Mouse (Mus musculus) Patski (cell line): Measurements from ENCODE around the gene Dnah14. TPM values are rescaled to one million over a fixed set of nuclear protein-coding genes. Genes with fewer than 3 reads are reported as not detected.

ENCODE experiments used
- ATAC-seq: fragments of 100-300 bp; one replicate; pipeline ENCODE4 v1.8.0; 2021
- CTCF ChIA-PET: fragments of 350-600 bp; sonication (Branson Sonifier 250); formaldehyde crosslinking; loops from one replicate; lab custom pipeline; 2022; ENCODE audit warnings: inconsistent platforms; lab: Charles Lee
- POLR2A ChIA-PET: fragments of 350-600 bp; sonication (Branson Sonifier 250); formaldehyde crosslinking; loops from one replicate; lab custom pipeline; 2022; ENCODE audit warnings: antibody characterized with exemption, inconsistent platforms; lab: Charles Lee
- DNase-seq: peaks from one replicate; pipeline ENCODE4 v3.0.0-alpha.2; 2011; ENCODE audit warnings: low read depth, low spot score
- H3K27me3 ChIP-seq: fragments of 371-371 bp; one replicate; pipeline ENCODE4 v1.5.1; 2021
- CTCF ChIP-seq: fragments of 100-300 bp; IDR thresholded peaks from one replicate; pipeline ENCODE4 v1.5.1; 2021
- in situ Hi-C: fragments of 300-500 bp; cut with MboI; formaldehyde crosslinking; loops from 3 replicates; pipeline ENCODE4 v1.11.1; 2018; ENCODE audit warnings: low pct_unique_long_range_greater_than_20kb, mixed read lengths
- polyA plus RNA-seq: library from polyadenylated mRNA; unstranded; gene quantifications from one replicate; pipeline ENCODE4 v1.2.3, GENCODE M21; 2021

Gene Dnah14
- polyA plus RNA-seq, 1 experiment from 2014 or later: 0.40 TPM

DNA sequence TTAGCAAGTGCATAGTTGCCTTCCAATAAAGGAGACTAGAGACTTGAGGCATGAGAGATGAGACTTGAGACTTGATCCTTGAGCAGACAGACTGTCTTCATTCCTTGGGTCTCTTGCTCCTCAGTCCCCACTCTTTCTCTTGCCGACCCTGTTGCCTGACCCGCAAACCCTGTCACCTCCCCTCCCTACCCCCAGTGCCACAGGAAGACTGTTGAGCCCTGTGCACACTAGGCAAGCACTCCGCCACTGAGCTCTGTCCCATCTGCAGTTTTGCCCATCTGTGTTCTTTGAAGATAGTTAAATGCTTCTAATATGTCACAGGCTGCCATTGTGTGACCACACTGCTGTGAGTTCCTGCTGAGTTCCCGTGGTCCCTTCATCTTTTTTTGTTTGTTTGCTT lies 23.0 kb downstream of the Dnah14 start:
- ChIA-PET POLR2A (no interaction called here), CTCF (no interaction called here)
- DNase-seq: no peak
- no peak for TF ChIP-seq CTCF
- in situ Hi-C loops: no loop called here
- H3K27me3 ChIP-seq: peaks cover 56% of the 10 kb centered on the region
- ATAC-seq: no peak

DNA sequence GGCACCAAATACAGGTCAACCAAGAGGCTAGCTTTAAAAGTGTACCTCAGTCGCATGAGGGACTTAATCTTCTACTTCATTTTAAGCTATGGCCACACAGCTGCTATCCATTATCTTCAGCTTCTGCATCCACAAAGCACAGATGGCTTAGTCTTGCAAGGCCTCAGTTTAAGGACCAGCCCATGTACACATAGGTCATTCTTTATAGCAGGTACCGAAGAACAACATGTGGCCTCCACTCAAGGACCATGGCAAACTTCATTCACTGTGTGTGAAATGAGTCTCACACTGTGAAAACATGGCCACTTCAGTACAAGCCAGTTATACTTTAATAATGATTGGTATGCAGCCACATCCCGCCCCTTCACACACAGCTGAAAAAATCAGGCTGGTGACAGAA lies 34.8 kb downstream of the Dnah14 start:
- in situ Hi-C loops: no loop called here
- peaks cover 51% of the 10 kb centered on the region for H3K27me3 ChIP-seq
- ChIA-PET CTCF (interaction anchor here (1.9 kb wide), 1 partner anchor 17 kb away, joined by 5 read pairs; no protein-coding TSS in a partner anchor), POLR2A (no interaction called here)
- ATAC-seq: no peak
- TF ChIP-seq CTCF: no peak
- no peak for DNase-seq

- POLR2A ChIA-PET: interaction anchor here (0.5 kb wide), 1 partner anchor 345 kb away, joined by 3 read pairs; no protein-coding TSS in a partner anchor
- in situ Hi-C loops: loop anchor here (5.0 kb wide), 2 partner anchors 69 to 339 kb away; no protein-coding TSS in a partner anchor
- peak; percentile 4 for DNase-seq
- ATAC-seq: no peak
- CTCF ChIA-PET: interaction anchor here (1.6 kb wide), 1 partner anchor 343 kb away, joined by 5 read pairs; no protein-coding TSS in a partner anchor
- H3K27me3 ChIP-seq: peaks cover 36% of the 10 kb centered on the region
- TF ChIP-seq CTCF: peak; percentile 93
Observed at GRCm38 (mm10) chr1:181615866-181616491, 39.6 kb downstream of the Dnah14 start.

DNA sequence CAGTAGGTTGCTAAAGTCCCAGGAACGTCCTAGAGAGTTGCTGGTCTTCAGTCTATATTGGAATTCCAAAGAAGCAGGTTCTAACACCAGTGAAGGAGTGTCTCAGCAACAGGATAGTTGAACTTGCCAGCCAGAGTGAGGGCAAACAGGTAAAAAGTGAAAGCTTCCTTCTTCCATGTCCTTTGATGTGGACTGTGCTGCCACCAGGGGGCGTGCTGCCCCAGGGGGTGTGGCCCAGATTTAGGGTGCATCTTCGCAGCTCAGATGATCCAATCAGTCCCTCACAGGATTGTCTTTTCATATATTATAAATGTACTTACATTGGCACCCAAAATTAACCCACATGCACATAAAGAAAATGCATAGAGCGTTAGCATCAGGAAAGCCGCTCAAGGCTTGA lies 41.0 kb downstream of the Dnah14 start:
- ChIA-PET POLR2A (no interaction called here), CTCF (interaction anchor here (1.1 to 1.6 kb wide), 2 partner anchors 15 to 344 kb away, joined by 3 to 5 read pairs; no protein-coding TSS in a partner anchor)
- ATAC-seq (no peak), DNase-seq (no peak)
- H3K27me3 ChIP-seq: peaks cover 39% of the 10 kb centered on the region
- in situ Hi-C loops: loop anchor here (5.0 kb wide), 2 partner anchors 70 to 340 kb away; no protein-coding TSS in a partner anchor
- TF ChIP-seq CTCF: peak; percentile 64

GRCm38 (mm10) chr1:181623149-181623680 lies 46.9 kb downstream of the Dnah14 start:
- POLR2A ChIA-PET: no interaction called here
- DNase-seq (no peak), ATAC-seq (no peak)
- CTCF ChIA-PET: no interaction called here
- peaks cover 51% of the 10 kb centered on the region for H3K27me3 ChIP-seq
- in situ Hi-C loops: no loop called here
- no peak for TF ChIP-seq CTCF

- ATAC-seq (no peak), DNase-seq (no peak)
- peaks cover 56% of the 10 kb centered on the region for H3K27me3 ChIP-seq
- TF ChIP-seq CTCF: no peak
- ChIA-PET POLR2A (no interaction called here), CTCF (no interaction called here)
- in situ Hi-C loops: no loop called here
Observed at GRCm38 (mm10) chr1:181624876-181625275, 48.5 kb downstream of the Dnah14 start.

DNA sequence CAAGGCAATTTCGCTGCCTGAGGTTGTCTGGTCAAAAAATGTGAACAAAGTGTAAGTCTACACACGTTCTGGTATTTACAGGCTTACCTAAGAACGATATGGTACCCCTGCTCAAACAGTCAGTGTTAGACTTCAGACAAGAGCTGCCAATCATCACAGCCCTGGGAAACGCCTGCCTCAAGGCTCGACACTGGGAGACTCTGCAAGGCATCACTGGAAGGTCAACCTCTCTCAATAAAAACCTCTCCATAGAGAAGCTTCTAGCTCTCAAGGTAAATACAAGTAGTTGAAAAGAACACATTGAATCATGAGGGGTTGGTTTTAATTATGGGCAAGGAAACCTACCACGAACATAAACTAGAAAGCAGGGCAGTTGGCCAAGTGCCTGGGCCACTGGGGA lies 51.9 kb downstream of the Dnah14 start:
- no peak for DNase-seq
- ChIA-PET POLR2A (no interaction called here), CTCF (interaction anchor here (1.1 kb wide), 1 partner anchor 45 kb away, joined by 3 read pairs; no protein-coding TSS in a partner anchor)
- peaks cover 46% of the 10 kb centered on the region for H3K27me3 ChIP-seq
- no peak for TF ChIP-seq CTCF
- in situ Hi-C loops: no loop called here
- no peak for ATAC-seq

DNA sequence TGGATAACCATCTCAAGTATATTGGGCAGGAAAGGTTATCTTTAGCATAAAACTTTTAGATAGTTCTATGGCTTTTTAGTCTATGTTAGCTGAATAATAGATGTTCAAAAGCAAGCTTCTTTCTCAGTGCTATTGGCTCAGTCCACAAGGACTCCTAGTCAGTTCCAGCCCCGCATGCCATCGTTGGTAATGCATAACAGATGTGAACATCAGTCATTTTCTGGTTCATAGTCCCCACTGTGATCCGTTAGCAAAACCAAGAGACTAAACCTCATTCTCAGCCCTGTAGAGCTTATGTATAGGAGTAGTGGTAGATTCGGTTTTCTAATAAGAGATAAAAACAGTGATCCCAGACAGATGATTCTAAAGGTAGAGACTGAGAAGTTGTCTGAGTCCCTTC lies 55.0 kb downstream of the Dnah14 start:
- in situ Hi-C loops: no loop called here
- no peak for ATAC-seq
- ChIA-PET CTCF (no interaction called here), POLR2A (no interaction called here)
- DNase-seq: no peak
- no peak for TF ChIP-seq CTCF
- H3K27me3 ChIP-seq: peaks cover 51% of the 10 kb centered on the region

GRCm38 (mm10) chr1:181637997-181638713 lies 61.8 kb downstream of the Dnah14 start:
- ChIA-PET POLR2A (no interaction called here), CTCF (no interaction called here)
- in situ Hi-C loops: no loop called here
- TF ChIP-seq CTCF: no peak
- DNase-seq (no peak), ATAC-seq (no peak)
- H3K27me3 ChIP-seq: peaks cover 35% of the 10 kb centered on the region

DNA sequence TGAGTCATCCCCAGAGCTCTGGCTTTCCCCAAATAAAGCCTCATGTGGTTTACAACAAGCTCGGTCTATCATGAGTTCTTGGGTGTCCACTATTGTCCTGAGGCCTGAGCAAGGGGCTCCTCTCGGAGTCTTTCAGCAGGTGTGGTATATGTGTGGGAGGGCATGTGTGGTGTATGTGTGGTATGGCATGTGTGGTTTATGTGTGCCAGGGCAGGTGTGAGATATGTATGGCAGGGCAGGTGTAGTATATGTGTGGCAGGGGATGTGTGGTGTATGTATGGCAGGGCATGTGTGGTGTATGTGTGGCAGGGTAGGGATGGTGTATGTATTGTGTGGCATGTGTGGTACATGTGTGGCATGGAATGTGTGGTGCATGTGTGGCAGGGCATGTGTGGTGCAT lies 64.0 kb downstream of the Dnah14 start:
- ChIA-PET POLR2A (no interaction called here), CTCF (no interaction called here)
- no peak for TF ChIP-seq CTCF
- ATAC-seq (no peak), DNase-seq (no peak)
- in situ Hi-C loops: no loop called here
- H3K27me3 ChIP-seq: peaks cover 26% of the 10 kb centered on the region

GRCm38 (mm10) chr1:181647467-181647866 lies 71.1 kb downstream of the Dnah14 start:
- ATAC-seq (no peak), DNase-seq (no peak)
- in situ Hi-C loops: no loop called here
- H3K27me3 ChIP-seq: peaks cover 66% of the 10 kb centered on the region
- TF ChIP-seq CTCF: no peak
- ChIA-PET CTCF (no interaction called here), POLR2A (no interaction called here)
